Mouse (Mus musculus) kidney, embryonic 14.5 days (tissue): ENCODE data around the gene Nrap. TPM values are rescaled to one million over a fixed set of nuclear protein-coding genes. Genes with fewer than 3 reads are reported as not detected.

ENCODE experiments used
- ATAC-seq: fragments of 200-750 bp; cut with Nextera tagmentation; 2 replicates; pipeline ENCODE4 v1.8.0; 2017; ENCODE audit warnings: moderate number of reproducible peaks, mild to moderate bottlenecking, moderate TSS enrichment, moderate library complexity; ENCODE audit not compliant: low FRiP score, low TSS enrichment
- H3K27ac ChIP-seq: fragments of 300-500 bp; sonication (generic); 2 replicates; pipeline ENCODE4 v1.5.1; 2014; ENCODE audit warnings: low read depth, mild to moderate bottlenecking, low read length, moderate library complexity, mixed read lengths
- H3K27me3 ChIP-seq: fragments of 300-500 bp; sonication (generic); 2 replicates; pipeline ENCODE4 v1.6.1; 2014; ENCODE audit warnings: mild to moderate bottlenecking, low read length; ENCODE audit not compliant: control insufficient read depth, insufficient read depth
- H3K36me3 ChIP-seq: fragments of 300-500 bp; sonication (generic); 2 replicates; pipeline ENCODE4 v1.6.1; 2014; ENCODE audit warnings: low read length, mixed read lengths; ENCODE audit not compliant: control insufficient read depth, insufficient read depth
- H3K4me1 ChIP-seq: fragments of 300-500 bp; sonication (generic); 2 replicates; pipeline ENCODE4 v1.6.1; 2014; ENCODE audit warnings: low read length, mixed read lengths; ENCODE audit not compliant: control insufficient read depth, insufficient read depth
- H3K4me2 ChIP-seq: fragments of 300-500 bp; sonication (generic); replicated peaks from 2 replicates; pipeline ENCODE4 v1.6.1; 2014; ENCODE audit warnings: low read depth, mild to moderate bottlenecking, low read length
- H3K4me3 ChIP-seq: fragments of 300-500 bp; sonication (generic); 2 replicates; pipeline ENCODE4 v1.5.1; 2014; ENCODE audit warnings: mild to moderate bottlenecking, low read length
- H3K9ac ChIP-seq: fragments of 300-500 bp; sonication (generic); 2 replicates; pipeline ENCODE4 v1.6.1; 2014; ENCODE audit warnings: low read depth, mild to moderate bottlenecking, low read length, moderate library complexity
- H3K9me3 ChIP-seq: fragments of 300-500 bp; sonication (generic); 2 replicates; pipeline ENCODE4 v1.6.1; 2016; ENCODE audit warnings: low read length; ENCODE audit not compliant: control insufficient read depth
- WGBS: fragments of 180-500 bp; shearing (Covaris S2); extraction: QIAGEN DNeasy Blood & Tissue Kit; methylation state at CpG from one replicate; pipeline ENCODE4 v1.1.7; 2014; 5-methylcytosine and 5-hydroxymethylcytosine counted together
- polyA plus RNA-seq: library from polyadenylated mRNA; unstranded; fragments of >200 nt; fragmentation: Nextera tagmentation; extraction: Ambion mirVana; gene quantifications from 2 replicates; pipeline ENCODE4 v1.2.1, GENCODE M21; 2014

Nrap gene
- polyA plus RNA-seq, 1 experiment from 2014 or later, result 0.19 TPM

DNA sequence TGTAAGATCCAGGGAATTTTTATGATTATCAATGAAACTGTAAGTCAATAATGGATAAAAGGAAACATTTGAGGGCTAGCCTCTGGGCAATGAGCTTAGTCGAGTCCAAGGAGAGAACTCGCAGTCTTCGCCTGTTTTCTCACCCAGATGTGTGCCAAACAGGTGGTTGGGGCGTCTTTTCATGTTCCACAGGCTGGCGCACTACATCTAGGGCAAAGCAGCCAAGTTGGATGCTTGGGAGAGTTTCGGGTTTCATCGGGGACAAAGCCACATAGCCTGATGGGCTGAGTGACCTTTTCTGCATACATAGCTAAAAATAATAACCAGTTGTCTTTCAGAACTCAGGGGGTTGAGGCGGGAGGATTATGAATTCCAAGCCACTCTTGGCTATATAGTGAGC, 100.2 kb downstream of the Nrap start:
- Histone ChIP-seq H3K27ac (no peak overlapping the region), H3K4me2 (no peak overlapping the region), H3K9me3 (no peaks in the 10 kb centered on the region), H3K4me3 (no peak overlapping the region), H3K36me3 (no peaks in the 10 kb centered on the region), H3K4me1 (peaks cover 6% of the 10 kb centered on the region), H3K9ac (no peak overlapping the region), H3K27me3 (no peaks in the 10 kb centered on the region)
- WGBS, result 80% methylated on average over 8 of the region's 8 CpGs
- no peak for ATAC-seq

DNA sequence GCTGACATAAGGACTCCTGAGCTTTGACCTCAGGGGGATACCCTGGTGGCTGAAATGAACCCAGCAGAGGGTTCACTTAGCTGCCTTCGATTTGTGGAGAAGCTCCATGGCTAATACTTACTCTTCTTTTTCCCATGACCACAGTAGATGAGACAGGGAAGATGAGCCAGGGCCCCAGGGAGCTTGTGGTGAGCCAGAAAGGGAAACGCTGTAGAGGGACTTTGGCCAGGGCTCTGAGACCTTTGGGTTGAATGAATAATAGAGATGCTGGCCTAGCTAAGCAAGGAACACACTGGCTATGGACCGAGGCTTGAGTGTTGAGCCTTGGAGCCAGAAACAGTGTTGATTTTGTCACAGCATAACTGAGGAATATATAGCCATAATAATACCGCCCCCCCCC, 101.4 kb downstream of the Nrap start:
- WGBS, result 87% methylated on average over 4 of the region's 4 CpGs
- no peaks in the 10 kb centered on the region for H3K36me3 ChIP-seq
- H3K4me3 ChIP-seq, result no peak overlapping the region
- H3K27ac ChIP-seq, result peak overlapping the region; percentile 1; the same call in 1 of the 2 replicates
- H3K4me1 ChIP-seq, result peaks cover 4% of the 10 kb centered on the region; the same call in 1 of the 2 replicates
- H3K9me3 ChIP-seq, result no peaks in the 10 kb centered on the region
- H3K27me3 ChIP-seq, result no peaks in the 10 kb centered on the region
- no peak; the same call in 1 of the 2 replicates for ATAC-seq
- H3K4me2 ChIP-seq, result no peak overlapping the region; the same call in 1 of the 2 replicates
- no peak overlapping the region for H3K9ac ChIP-seq

DNA sequence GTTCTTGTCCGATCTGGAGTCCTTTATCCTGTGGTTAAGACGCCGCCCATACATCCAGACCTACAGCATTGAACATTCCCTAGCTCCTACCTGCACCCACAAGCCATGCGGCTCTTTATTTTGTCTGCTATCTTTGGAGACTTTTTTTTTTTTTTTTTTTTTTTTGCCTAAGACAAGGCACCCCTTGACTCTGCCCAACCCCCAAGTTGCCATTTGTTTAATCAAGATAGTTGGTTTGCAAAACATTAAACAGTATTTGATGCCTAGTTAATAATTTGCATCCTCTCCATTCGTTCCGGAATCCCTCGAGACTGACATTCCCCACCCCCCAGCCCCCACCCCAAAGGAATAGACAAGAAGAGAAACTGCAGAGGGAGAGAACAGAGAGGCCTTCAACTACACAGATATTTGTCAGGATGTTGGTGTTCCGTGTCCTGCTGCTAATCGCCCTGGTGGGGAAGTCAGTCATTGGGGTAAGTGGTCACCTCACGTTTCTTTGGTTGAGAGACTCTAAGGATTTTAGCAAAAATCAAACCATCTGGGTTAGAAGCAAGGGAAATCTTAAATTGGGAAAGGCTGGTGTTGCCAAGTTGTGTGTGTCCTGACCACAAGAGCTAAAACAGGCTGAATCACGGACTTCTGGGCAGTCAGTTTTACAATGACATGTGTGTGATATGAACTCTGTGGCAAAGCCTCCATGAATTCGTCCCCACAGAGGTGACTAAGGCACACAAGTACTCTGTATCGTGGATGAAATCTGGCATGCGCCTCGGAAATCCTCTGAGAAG, 102.1 kb downstream of the Nrap start:
- 79% methylated on average over 15 of the region's 15 CpGs for WGBS
- H3K4me2 ChIP-seq, result no peak overlapping the region; the same call in 1 of the 2 replicates
- ATAC-seq, result no peak
- no peaks in the 10 kb centered on the region for H3K9me3 ChIP-seq
- H3K27me3 ChIP-seq, result no peaks in the 10 kb centered on the region
- H3K27ac ChIP-seq, result peak overlapping the region; percentile 1; the same call in 1 of the 2 replicates
- H3K9ac ChIP-seq, result no peak overlapping the region
- no peak overlapping the region for H3K4me3 ChIP-seq
- no peaks in the 10 kb centered on the region for H3K36me3 ChIP-seq
- H3K4me1 ChIP-seq, result peaks cover 4% of the 10 kb centered on the region; the same call in 1 of the 2 replicates

DNA sequence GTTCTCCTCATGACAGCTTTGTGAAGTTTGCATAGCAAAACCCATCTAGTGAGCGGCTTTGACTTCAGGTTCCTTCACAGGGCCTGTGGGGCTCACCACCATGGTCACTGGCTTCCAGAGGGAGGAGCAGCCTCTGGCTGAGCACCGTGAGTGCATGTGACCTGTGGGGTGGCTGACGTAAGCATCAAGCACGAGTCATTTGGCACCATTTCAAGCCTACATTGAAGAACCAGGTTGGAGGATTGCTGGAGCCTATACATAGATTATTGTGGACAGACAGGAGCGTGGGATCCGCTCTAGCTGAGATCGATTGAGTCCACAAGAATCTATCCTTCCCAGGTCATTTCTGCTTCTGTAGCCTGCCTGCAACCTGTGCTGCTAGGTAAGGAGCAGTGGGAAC, 103.0 kb downstream of the Nrap start, which contains the start of gene Habp2:
TSS of gene Habp2 (plus strand) at position 272 of the 400 bp plus-strand sequence.
- H3K4me2 ChIP-seq, result no peak within 1 kb of the TSS; the same call in 1 of the 2 replicates
- H3K9me3 ChIP-seq, result no peaks in the 10 kb centered on the region
- no peaks in the 10 kb centered on the region for H3K27me3 ChIP-seq
- H3K9ac ChIP-seq, result no peak within 1 kb of the TSS
- peak within 1 kb of the TSS; percentile 1; the same call in 1 of the 2 replicates for H3K27ac ChIP-seq
- no peaks in the 10 kb centered on the region for H3K36me3 ChIP-seq
- peaks cover 4% of the 10 kb centered on the region; the same call in 1 of the 2 replicates for H3K4me1 ChIP-seq
- no peak within 1 kb of the TSS for H3K4me3 ChIP-seq
- 69% methylated on average over 7 of the region's 7 CpGs for WGBS
- ATAC-seq, result no peak

DNA sequence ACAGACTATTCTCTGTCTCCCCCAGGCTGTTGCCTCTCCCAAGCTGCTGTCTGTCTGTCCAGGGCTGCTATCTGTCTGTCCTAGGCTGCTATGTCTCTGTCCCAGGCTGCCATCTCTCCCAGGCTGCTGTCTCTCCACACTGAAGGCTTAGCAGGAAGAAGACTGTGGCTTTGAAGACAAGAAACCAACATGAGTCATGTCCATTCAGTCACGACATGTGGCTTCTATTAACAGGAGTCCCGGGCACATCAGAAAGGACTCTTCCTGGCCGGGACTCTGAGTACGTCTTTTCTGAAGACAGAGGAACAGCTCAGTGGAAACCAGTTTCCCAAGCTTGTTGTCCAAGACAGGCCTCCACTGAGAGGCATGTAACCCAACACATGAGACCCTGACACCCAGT, 104.6 kb downstream of the Nrap start:
- no peaks in the 10 kb centered on the region for H3K9me3 ChIP-seq
- no peaks in the 10 kb centered on the region for H3K27me3 ChIP-seq
- H3K36me3 ChIP-seq, result no peaks in the 10 kb centered on the region
- H3K9ac ChIP-seq, result no peak overlapping the region
- no peak overlapping the region for H3K4me2 ChIP-seq
- whole genome bisulfite sequencing, result 63% methylated on average over 4 of the region's 4 CpGs
- H3K4me1 ChIP-seq, result peaks cover 4% of the 10 kb centered on the region; the same call in 1 of the 2 replicates
- H3K27ac ChIP-seq, result no peak overlapping the region
- H3K4me3 ChIP-seq, result no peak overlapping the region
- no peak for ATAC-seq

DNA sequence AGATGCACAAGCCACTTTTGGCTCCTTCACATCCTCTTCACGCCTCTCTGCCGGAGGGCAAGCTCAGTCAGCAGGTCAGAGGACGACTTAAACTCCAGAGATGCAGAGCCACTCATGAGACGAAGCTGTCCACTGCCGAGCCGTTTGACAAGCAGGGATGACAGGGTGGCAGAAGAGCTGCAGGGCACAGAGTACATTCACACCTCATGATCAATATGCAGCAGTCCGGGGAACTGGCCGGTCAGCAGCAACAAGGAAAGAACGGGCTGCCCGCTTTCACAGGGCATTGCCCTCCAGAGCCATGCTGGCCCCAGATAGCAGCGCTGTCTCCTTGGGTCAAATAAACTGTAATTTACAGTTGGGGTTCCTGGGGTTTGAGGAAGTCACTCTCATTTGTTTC, 111.5 kb downstream of the Nrap start:
- no peak for ATAC-seq
- Histone ChIP-seq H3K4me2 (no peak overlapping the region), H3K36me3 (no peaks in the 10 kb centered on the region), H3K27ac (no peak overlapping the region), H3K4me1 (no peaks in the 10 kb centered on the region; the same call in 1 of the 2 replicates), H3K9me3 (no peaks in the 10 kb centered on the region), H3K27me3 (no peaks in the 10 kb centered on the region), H3K4me3 (no peak overlapping the region), H3K9ac (no peak overlapping the region)
- 81% methylated on average over 11 of the region's 11 CpGs for WGBS

DNA sequence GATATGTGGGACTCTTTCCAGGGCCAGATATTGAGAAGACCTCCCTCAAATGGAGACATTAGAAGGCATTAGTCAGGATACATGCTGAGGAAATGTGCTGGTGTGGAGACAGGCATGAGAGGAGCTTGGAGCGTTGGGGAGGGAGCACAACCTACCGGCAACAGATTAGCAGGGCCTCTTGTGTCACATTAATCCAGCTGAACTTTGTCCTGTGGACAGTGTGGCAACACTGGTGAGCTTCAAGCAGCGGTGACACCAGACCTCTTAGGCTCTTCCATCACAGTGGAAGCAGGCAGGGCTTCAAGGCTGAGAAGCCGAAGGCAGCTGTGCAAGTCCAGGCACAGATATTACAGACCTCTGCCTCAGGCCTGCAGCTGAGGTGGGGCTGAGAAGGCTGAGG, 111.9 kb downstream of the Nrap start:
- WGBS, result 63% methylated on average over 4 of the region's 4 CpGs
- H3K4me1 ChIP-seq, result peaks cover under 1% of the 10 kb centered on the region; the same call in 1 of the 2 replicates
- H3K27ac ChIP-seq, result no peak overlapping the region

DNA sequence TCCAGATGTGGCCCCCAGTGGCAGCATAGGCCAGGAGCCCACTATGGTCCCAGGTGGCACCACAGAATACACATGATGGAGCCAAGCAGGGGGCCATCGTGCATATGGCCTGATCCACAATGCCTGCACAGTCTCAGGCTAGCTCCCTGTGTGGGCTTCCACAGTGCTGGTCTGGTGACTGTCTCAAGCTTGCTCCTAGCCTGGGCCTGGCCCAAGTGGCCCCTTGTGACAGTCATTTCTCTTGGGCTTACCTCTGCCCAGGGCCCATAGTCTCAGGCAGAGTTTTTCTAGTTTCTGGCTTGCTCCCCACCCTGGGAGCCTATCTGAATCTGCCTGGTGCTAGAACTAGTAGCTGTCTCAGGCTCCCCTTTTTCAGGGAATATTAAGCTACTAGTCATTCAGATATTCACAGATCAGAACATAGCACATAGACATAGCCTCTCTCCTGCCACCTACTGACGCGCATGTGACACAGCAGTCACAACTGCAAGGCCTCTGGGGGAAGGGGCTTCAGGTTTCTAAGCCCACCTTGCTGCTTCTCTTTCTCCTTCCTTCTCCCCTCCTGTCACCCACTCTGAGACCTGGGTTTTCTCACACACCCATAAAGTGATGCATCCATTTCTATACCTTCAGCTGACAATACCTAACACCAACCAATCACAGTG, 112.6 kb downstream of the Nrap start:
- Histone ChIP-seq H3K27me3 (no peaks in the 10 kb centered on the region), H3K4me1 (peaks cover 6% of the 10 kb centered on the region; the same call in 1 of the 2 replicates), H3K9me3 (no peaks in the 10 kb centered on the region), H3K36me3 (no peaks in the 10 kb centered on the region), H3K4me3 (no peak overlapping the region), H3K9ac (no peak overlapping the region), H3K27ac (no peak overlapping the region), H3K4me2 (no peak overlapping the region)
- ATAC-seq, result no peak
- WGBS, result 53% methylated on average over 3 of the region's 3 CpGs

More for the DNA sequence above, 111.9 kb downstream of the Nrap start:
- Histone ChIP-seq H3K4me3 (no peak overlapping the region), H3K9me3 (no peaks in the 10 kb centered on the region), H3K4me2 (no peak overlapping the region), H3K27me3 (no peaks in the 10 kb centered on the region), H3K9ac (no peak overlapping the region), H3K36me3 (no peaks in the 10 kb centered on the region)
- ATAC-seq, result no peak

DNA sequence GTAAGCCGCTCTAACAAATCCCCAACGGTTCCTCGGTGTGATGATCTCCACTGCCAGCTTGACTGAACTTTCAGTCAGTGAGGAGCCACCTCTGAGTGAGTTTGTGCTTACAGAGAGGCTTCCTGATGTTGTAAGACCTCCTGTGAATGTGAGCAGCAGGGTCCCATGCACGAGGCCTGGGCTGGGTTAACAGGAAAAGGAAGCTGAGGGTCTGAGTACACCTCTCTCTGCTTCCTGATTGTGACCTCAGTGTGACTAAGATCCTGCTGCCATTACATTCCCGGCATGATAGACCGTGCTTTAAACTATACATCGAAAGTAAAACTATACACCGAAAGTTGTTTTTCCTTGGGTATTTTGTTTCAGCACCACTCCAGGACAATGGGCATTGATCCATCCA, 117.8 kb downstream of the Nrap start:
- 65% methylated on average over 8 of the region's 8 CpGs for WGBS
- H3K9ac ChIP-seq, result no peak overlapping the region
- H3K9me3 ChIP-seq, result no peaks in the 10 kb centered on the region
- H3K27ac ChIP-seq, result no peak overlapping the region
- H3K4me2 ChIP-seq, result no peak overlapping the region
- H3K36me3 ChIP-seq, result no peaks in the 10 kb centered on the region
- no peak for ATAC-seq
- peaks cover 6% of the 10 kb centered on the region; the same call in 1 of the 2 replicates for H3K4me1 ChIP-seq
- H3K4me3 ChIP-seq, result no peak overlapping the region
- H3K27me3 ChIP-seq, result no peaks in the 10 kb centered on the region
